Mouse (Mus musculus): ENCODE data around the gene Irgc1. TPM values are rescaled to one million over a fixed set of nuclear protein-coding genes. Genes with fewer than 3 reads are reported as not detected.
A peak's percentile ranks its signal among the peaks of the same experiment; 100 is the strongest.
"Not testable (repeated sequence)": the region's sequence is repeated elsewhere in the genome, so short reads cannot be mapped to it uniquely, and the experiment has no call there.

The Irgc1 gene
- total and polyA plus RNA-seq, 3 experiments = 0.09 to 2.0 (median 0.33) TPM

- no peak for TF ChIP-seq TAL1 (conservative IDR thresholded peaks at IDR 0.05; ENCODE audit: low read depth, low read length)
- no peak for TF ChIP-seq CTCF (IDR thresholded peaks at IDR 0.05; ENCODE audit: low read depth, low read length)
- no peak for TF ChIP-seq GATA2 (IDR thresholded peaks at IDR 0.05; ENCODE audit: borderline replicate concordance, low read depth, low read length)
- DNase-seq (ENCODE audit: low spot score) = no peak
- no peak for ATAC-seq (ENCODE audit: extremely low read depth, insufficient number of reproducible peaks, low FRiP score, poor library complexity, severe bottlenecking)
- peaks cover 69% of the 10 kb centered on the region for H3K27me3 ChIP-seq (ENCODE audit: insufficient read depth, low read length)
- 0 out of 2 replicates have a peak, but pooled peaks cover 1% of the 10 kb centered on the region for H3K9me3 ChIP-seq (replicated peaks)
- no peaks in the 10 kb centered on the region for H3K36me3 ChIP-seq (replicated peaks)
- no peak overlapping the region for H3K4me3 ChIP-seq (ENCODE audit: low read depth, low read length)
- peaks cover 2% of the 10 kb centered on the region for H3K4me1 ChIP-seq (ENCODE audit: insufficient read depth, low read depth, low read length)
Measured at GRCm38 (mm10) chr7:24486654-24487130, 34.6 kb upstream of the Irgc1 start.

GRCm38 (mm10) chr7:24485481-24485880 lies 33.4 kb upstream of the Irgc1 start:
- H3K4me3 ChIP-seq (ENCODE audit: low read depth, low read length) = no peak overlapping the region
- no peak for TF ChIP-seq GATA1 (IDR thresholded peaks at IDR 0.05; ENCODE audit: borderline replicate concordance, low read length)
- no peak for TF ChIP-seq CTCF (IDR thresholded peaks at IDR 0.05; ENCODE audit: low read depth, low read length)
- TF ChIP-seq TAL1 (conservative IDR thresholded peaks at IDR 0.05; ENCODE audit: low read depth, low read length) = no peak
- no peak for TF ChIP-seq POLR2AphosphoS5 (IDR thresholded peaks at IDR 0.05; ENCODE audit: insufficient replicate concordance, low read depth, low read length)
- TF ChIP-seq GATA2 (IDR thresholded peaks at IDR 0.05; ENCODE audit: borderline replicate concordance, low read depth, low read length) = no peak
- H3K4me1 ChIP-seq (ENCODE audit: insufficient read depth, low read depth, low read length) = peaks cover 6% of the 10 kb centered on the region
- H3K36me3 ChIP-seq (replicated peaks) = no peaks in the 10 kb centered on the region
- peaks cover 77% of the 10 kb centered on the region for H3K27me3 ChIP-seq (ENCODE audit: insufficient read depth, low read length)
- DNase-seq (ENCODE audit: low spot score) (no peak), ATAC-seq (ENCODE audit: extremely low read depth, insufficient number of reproducible peaks, low FRiP score, poor library complexity, severe bottlenecking) (no peak)
- 0 out of 2 replicates have a peak, but pooled peaks cover 4% of the 10 kb centered on the region for H3K9me3 ChIP-seq (replicated peaks)

GRCm38 (mm10) chr7:24483291-24483690 lies 31.2 kb upstream of the Irgc1 start:
- H3K9me3 ChIP-seq (replicated peaks); ATAC-seq (ENCODE audit: extremely low read depth, insufficient number of reproducible peaks, low FRiP score, poor library complexity, severe bottlenecking); H3K4me3 ChIP-seq (ENCODE audit: low read depth, low read length); H3K36me3 ChIP-seq (replicated peaks); H3K4me1 ChIP-seq (ENCODE audit: insufficient read depth, low read depth, low read length); DNase-seq (ENCODE audit: low spot score): not testable (repeated sequence)
- peaks cover 77% of the 10 kb centered on the region for H3K27me3 ChIP-seq (ENCODE audit: insufficient read depth, low read length)

GRCm38 (mm10) chr7:24482208-24483020 lies 30.3 kb upstream of the Irgc1 start:
- Histone ChIP-seq H3K4me3 (ENCODE audit: low read depth, low read length) (peak overlapping the region; percentile 68; the same call in 1 of the 2 replicates), H3K27me3 (ENCODE audit: insufficient read depth, low read length) (peaks cover 75% of the 10 kb centered on the region), H3K9me3 (replicated peaks) (0 out of 2 replicates have a peak, but pooled peaks cover 6% of the 10 kb centered on the region), H3K36me3 (replicated peaks) (no peaks in the 10 kb centered on the region), H3K4me1 (ENCODE audit: insufficient read depth, low read depth, low read length) (peaks cover 6% of the 10 kb centered on the region)
- ATAC-seq (ENCODE audit: extremely low read depth, insufficient number of reproducible peaks, low FRiP score, poor library complexity, severe bottlenecking) = no peak
- no peak for TF ChIP-seq TAL1 (conservative IDR thresholded peaks at IDR 0.05; ENCODE audit: low read depth, low read length)
- no peak for DNase-seq (ENCODE audit: low spot score)

- peak within 1 kb of the TSS; percentile 68 for H3K4me3 ChIP-seq (ENCODE audit: low read depth, low read length)
- ATAC-seq (ENCODE audit: extremely low read depth, insufficient number of reproducible peaks, low FRiP score, poor library complexity, severe bottlenecking) (peak; percentile 8; the same call in 1 of the 2 replicates), DNase-seq (ENCODE audit: low spot score) (peak; percentile 36)
- peaks cover 6% of the 10 kb centered on the region for H3K4me1 ChIP-seq (ENCODE audit: insufficient read depth, low read depth, low read length)
- H3K27me3 ChIP-seq (ENCODE audit: insufficient read depth, low read length) = peaks cover 69% of the 10 kb centered on the region
- H3K36me3 ChIP-seq (replicated peaks) = no peaks in the 10 kb centered on the region
- no peak for TF ChIP-seq POLR2AphosphoS5 (IDR thresholded peaks at IDR 0.05; ENCODE audit: insufficient replicate concordance, low read depth, low read length)
- H3K9me3 ChIP-seq (replicated peaks) = 0 out of 2 replicates have a peak, but pooled peaks cover 6% of the 10 kb centered on the region
Measured at GRCm38 (mm10) chr7:24481474-24482207, 29.5 kb upstream of the Irgc1 start, which contains the start of gene Cadm4. TSS of gene Cadm4 (plus strand) at chr7:24482023.

GRCm38 (mm10) chr7:24480986-24481473 lies 28.9 kb upstream of the Irgc1 start:
- TF ChIP-seq GATA2 (IDR thresholded peaks at IDR 0.05; ENCODE audit: borderline replicate concordance, low read depth, low read length) (no peak), GATA1 (IDR thresholded peaks at IDR 0.05; ENCODE audit: borderline replicate concordance, low read length) (no peak), CTCF (IDR thresholded peaks at IDR 0.05; ENCODE audit: low read depth, low read length) (no peak), TAL1 (conservative IDR thresholded peaks at IDR 0.05; ENCODE audit: low read depth, low read length) (no peak), POLR2AphosphoS5 (IDR thresholded peaks at IDR 0.05; ENCODE audit: insufficient replicate concordance, low read depth, low read length) (no peak)
- DNase-seq (ENCODE audit: low spot score) (no peak), ATAC-seq (ENCODE audit: extremely low read depth, insufficient number of reproducible peaks, low FRiP score, poor library complexity, severe bottlenecking) (no peak)
- H3K9me3 ChIP-seq (replicated peaks) = 0 out of 2 replicates have a peak, but pooled peaks cover 6% of the 10 kb centered on the region
- H3K27me3 ChIP-seq (ENCODE audit: insufficient read depth, low read length) = peaks cover 63% of the 10 kb centered on the region
- no peaks in the 10 kb centered on the region for H3K36me3 ChIP-seq (replicated peaks)
- H3K4me3 ChIP-seq (ENCODE audit: low read depth, low read length) = no peak overlapping the region; the same call in 1 of the 2 replicates
- peaks cover 6% of the 10 kb centered on the region for H3K4me1 ChIP-seq (ENCODE audit: insufficient read depth, low read depth, low read length)
